Mouse (Mus musculus) c-Kit-negative CD71-positive TER-119-positive erythroid progenitor cells, embryonic 14.5 days (primary cell): ENCODE results near the gene Slc37a1.
"Not testable (repeated sequence)": the region's sequence is repeated elsewhere in the genome, so short reads cannot be mapped to it uniquely, and the experiment has no call there.

ENCODE experiments used
- DNase-seq: peaks from one replicate; pipeline ENCODE4 v3.0.0-alpha.2; 2013; ENCODE audit warnings: low read depth, low spot score

The Slc37a1 gene

GRCm38 (mm10) chr17:31349388-31349787 is 62.8 kb downstream of the Slc37a1 start:
- no peak for DNase-seq

DNA sequence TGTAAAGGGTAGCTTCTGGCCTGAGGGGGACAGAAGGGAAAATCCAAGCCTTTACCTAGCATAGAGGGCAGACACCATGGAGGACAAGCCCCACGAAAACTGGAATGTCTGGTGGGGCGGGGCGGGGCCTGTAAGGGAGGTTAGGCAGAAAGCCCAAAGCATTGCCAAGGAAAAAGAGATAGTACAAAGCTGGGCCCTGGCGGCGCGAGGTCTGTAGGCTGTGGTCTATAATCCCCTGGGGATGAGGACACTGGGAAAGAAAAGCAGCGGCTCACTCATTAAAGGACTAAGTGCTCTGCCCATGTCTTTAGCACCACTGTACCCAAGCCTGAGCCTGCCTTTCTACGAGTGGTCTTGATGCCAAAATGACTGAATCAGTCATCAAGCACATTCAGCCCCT is 65.4 kb downstream of the Slc37a1 start:
- no peak for DNase-seq

DNA sequence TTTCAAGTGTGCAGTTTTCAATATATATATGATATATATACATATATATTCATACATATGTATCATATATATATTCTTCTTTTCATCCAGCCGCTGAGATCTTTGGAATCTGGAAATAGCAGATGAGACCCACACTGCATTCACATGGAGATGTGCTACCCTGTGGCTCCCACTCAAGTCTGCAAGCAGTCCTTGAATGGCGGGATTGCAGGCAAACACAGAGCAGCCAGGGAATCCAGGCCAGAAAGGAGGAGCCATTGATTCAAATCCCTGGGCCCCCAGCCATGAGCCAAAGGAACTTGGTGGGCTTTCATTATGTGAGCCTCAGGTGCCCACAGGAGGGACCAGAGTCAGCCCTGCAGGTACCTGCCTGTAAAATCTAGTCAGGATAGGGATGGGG is 66.7 kb downstream of the Slc37a1 start:
- no peak for DNase-seq

DNA sequence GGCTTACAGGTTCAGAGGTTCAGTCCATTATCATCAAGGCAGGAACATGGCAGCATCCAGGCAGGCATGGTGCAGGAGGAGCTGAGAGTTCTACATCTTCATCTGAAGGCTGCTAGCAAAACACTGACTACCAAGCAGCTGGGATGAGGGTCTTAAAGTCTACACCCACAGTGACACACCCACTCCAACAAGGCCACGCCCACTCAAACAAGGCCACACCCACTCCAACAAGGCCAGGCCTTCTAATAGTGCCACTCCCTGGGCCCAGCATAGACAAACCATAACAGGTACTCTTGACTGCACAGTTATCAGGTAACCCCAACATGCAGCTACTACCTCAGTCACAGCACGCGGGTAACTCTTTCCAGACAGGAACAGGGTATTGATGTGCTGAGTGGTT is 68.1 kb downstream of the Slc37a1 start:
- not testable (repeated sequence) for DNase-seq

GRCm38 (mm10) chr17:31355792-31356502 is 69.4 kb downstream of the Slc37a1 start:
- no peak for DNase-seq

GRCm38 (mm10) chr17:31360582-31360981 is 74.0 kb downstream of the Slc37a1 start:
- DNase-seq = no peak

- DNase-seq = no peak
These were observed 79.1 kb downstream of the Slc37a1 start for GRCm38 (mm10) chr17:31365586-31366166.

DNA sequence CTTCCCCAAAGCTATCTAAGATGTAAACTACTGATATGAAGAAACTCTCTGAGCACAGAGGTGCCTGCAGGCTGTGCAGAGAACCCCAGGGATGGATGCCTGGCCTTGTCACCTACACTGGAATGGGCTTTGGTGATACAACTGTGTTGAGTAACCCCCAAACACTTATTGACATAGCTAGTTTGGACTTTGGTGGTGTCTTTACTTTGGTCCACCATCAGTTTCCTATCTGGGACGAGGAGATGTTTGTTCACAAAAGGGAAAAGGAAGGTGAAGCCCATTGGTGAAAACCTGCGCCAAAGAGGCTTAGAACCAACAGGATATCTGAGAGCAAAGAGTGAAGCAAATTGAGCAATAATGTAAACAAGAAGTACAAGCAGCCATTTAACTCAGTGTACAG is 83.6 kb downstream of the Slc37a1 start:
- no peak for DNase-seq

DNA sequence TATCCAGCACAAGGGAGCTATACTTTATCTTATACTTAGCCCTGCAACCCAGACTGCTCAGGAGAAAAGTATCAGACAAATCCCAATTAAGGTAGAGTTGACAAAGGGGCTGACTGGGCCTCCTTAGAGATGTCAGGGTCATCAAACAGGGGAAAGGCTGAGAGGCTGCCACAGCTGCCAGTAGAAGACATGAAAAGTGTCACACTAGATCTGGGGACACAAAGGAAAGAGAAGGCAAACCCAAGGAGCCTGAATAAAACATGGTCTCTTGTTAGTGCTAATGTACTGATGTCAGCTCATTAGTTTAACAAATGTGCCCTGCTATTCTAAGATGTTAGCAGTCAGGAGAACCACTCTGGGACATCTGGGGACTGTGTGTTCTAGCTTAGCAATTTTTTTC is 84.3 kb downstream of the Slc37a1 start:
- no peak for DNase-seq

DNA sequence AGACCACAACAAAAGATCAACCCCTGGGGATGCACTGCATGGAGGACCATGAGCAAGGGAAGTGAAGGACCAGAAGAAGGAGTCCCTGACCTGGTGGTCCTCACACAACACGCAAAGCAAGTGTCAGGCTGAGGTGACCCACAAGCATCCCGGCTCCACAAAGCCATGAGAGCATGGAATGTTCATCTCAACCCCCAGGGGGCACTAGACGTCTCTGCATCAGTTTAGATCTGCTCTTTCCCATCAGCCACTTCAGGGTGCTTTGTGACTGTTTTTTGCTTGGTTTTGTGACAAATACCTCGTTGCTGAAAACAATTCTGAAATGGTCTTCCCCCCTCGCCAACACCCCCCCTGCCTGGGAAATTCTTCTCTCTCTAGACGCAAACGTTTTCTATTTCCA is 91.4 kb downstream of the Slc37a1 start:
- no peak for DNase-seq

GRCm38 (mm10) chr17:31378361-31378761 is 91.8 kb downstream of the Slc37a1 start:
- no peak for DNase-seq

- no peak for DNase-seq
These were observed 92.5 kb downstream of the Slc37a1 start for GRCm38 (mm10) chr17:31379086-31379485.

GRCm38 (mm10) chr17:31379863-31380262 is 93.3 kb downstream of the Slc37a1 start:
- DNase-seq = no peak

DNA sequence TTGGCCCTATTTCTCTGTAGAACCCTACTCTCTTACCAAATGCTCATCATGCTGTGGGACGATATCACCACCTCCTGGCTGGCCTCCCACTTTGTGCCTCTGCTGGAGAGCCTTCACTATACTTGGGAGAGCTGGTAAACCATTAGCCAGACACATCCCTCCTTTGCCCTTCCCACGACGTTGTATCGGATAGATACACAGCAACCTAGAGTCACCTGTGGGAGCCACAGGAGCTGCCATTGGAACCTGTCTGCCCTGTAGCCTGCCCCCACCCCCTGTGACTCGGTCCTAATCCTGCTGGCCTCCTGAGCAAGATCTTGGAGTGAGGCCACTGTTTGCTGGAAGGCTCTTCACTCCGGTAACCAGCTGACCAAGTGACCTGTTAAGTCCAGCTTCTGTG is 96.7 kb downstream of the Slc37a1 start:
- DNase-seq = no peak

DNA sequence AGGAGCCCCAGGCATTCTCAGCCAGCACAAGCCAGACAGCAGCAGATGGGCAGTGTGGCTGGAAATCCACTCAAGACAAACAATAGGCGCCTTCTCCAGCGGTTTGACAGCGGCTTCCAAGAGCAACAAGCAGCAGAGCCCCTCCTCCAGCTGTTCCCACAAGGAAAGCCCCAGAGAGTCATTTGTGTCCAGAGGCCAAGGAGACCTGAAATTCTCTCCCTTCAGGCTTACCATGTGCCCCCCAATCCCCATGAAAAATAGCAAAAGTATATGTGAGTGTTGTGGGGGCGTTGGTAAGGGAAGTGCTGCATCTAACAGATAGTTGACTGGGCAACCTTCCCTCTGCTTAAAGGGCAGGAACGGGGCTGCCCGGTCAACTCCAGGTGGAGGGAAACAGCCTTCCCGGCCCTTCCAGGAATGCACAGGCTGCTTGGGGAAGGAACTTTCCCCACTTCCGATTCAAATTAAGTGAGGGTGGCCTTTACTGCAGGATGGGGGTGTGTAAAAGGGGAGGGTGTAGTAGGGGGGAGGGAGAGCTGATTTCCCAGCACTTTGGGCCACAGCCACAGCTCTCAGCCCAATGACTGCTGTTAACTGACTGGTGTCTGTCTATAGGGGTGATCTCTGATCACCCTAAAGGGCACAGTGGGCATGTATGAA is 98.5 kb downstream of the Slc37a1 start:
- DNase-seq = no peak

GRCm38 (mm10) chr17:31385671-31386665 is 99.4 kb downstream of the Slc37a1 start, which contains the start of gene Pde9a:
Gene Pde9a (plus strand): TSS chr17:31386210.
- DNase-seq = no peak

GRCm38 (mm10) chr17:31386766-31387275 is 100.2 kb downstream of the Slc37a1 start:
- no peak for DNase-seq

DNA sequence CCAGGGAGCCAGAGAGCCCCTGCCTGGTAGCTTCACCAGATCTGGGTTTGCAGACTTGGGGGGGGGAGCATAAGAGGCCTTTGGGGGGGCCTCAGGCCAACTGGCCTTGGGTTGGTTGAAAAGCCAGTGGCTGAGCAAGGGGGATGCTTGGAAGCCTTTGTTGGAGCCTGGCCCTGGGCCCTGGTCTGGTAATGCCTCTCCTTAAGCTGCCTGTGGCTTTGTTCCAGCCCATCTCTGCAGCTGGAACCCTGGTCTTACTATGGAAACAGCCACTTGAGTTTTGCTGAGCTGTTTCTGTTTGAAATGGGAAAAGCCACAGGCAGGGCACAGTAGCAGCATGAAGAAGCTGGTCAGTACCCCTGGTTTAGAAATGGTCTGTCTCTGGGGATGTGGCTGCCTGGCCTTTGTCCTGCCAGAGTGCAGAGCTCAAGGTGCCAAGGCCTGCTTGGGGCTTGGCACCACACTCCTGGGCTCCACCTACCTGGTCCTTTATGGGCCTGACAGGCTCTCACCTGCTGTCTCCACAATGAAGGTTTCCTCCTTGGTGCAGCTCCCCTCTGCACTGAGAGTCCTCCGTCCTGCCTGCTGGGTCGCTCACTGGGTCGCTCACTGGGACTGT is 102.9 kb downstream of the Slc37a1 start:
- no peak for DNase-seq

GRCm38 (mm10) chr17:31391462-31391861 is 104.9 kb downstream of the Slc37a1 start:
- DNase-seq = no peak

GRCm38 (mm10) chr17:31392041-31392440 is 105.4 kb downstream of the Slc37a1 start:
- no peak for DNase-seq

- DNase-seq = no peak
These were observed 107.2 kb downstream of the Slc37a1 start for GRCm38 (mm10) chr17:31393811-31394210.
